Mouse (Mus musculus) midbrain, embryonic 13.5 days (tissue): ENCODE measurements around the gene Ncs1. TPM values are rescaled to one million over a fixed set of nuclear protein-coding genes. Genes with fewer than 3 reads are reported as not detected.

Experiments used
- ATAC-seq: fragments of 200-750 bp; cut with Nextera tagmentation; 2 replicates; pipeline ENCODE4 v1.8.0; 2017; ENCODE audit warnings: mild to moderate bottlenecking, moderate TSS enrichment, moderate library complexity
- H3K27ac ChIP-seq: fragments of 300-500 bp; sonication (generic); 2 replicates; pipeline ENCODE4 v1.5.1; 2015; ENCODE audit warnings: inconsistent platforms, mild to moderate bottlenecking, moderate library complexity
- H3K27me3 ChIP-seq: fragments of 300-500 bp; sonication (generic); 2 replicates; pipeline ENCODE4 v1.6.1; 2015; ENCODE audit warnings: mild to moderate bottlenecking, inconsistent platforms
- H3K36me3 ChIP-seq: fragments of 300-500 bp; sonication (generic); 2 replicates; pipeline ENCODE4 v1.6.1; 2015; ENCODE audit warnings: mild to moderate bottlenecking, inconsistent platforms
- H3K4me1 ChIP-seq: fragments of 300-500 bp; sonication (generic); replicated peaks from 2 replicates; pipeline ENCODE4 v1.6.1; 2015; ENCODE audit warnings: inconsistent platforms
- H3K4me2 ChIP-seq: fragments of 300-500 bp; sonication (generic); replicated peaks from 2 replicates; pipeline ENCODE4 v1.6.1; 2015; ENCODE audit warnings: moderate library complexity, mild to moderate bottlenecking, inconsistent platforms
- H3K4me3 ChIP-seq: fragments of 300-500 bp; sonication (generic); replicated peaks from 2 replicates; pipeline ENCODE4 v1.5.1; 2015; ENCODE audit warnings: mild to moderate bottlenecking, inconsistent platforms
- H3K9ac ChIP-seq: fragments of 300-500 bp; sonication (generic); replicated peaks from 2 replicates; pipeline ENCODE4 v1.6.1; 2015; ENCODE audit warnings: mild to moderate bottlenecking, inconsistent platforms
- H3K9me3 ChIP-seq: fragments of 300-500 bp; sonication (generic); 2 replicates; pipeline ENCODE4 v1.6.1; 2016; ENCODE audit warnings: mild to moderate bottlenecking, inconsistent platforms
- WGBS: fragments of 180-500 bp; shearing (Covaris S2); methylation state at CpG from one replicate; pipeline ENCODE4 v1.1.7; 2015; 5-methylcytosine and 5-hydroxymethylcytosine counted together
- polyA plus RNA-seq: library from polyadenylated mRNA; unstranded; fragments of >200 nt; fragmentation: Nextera tagmentation; extraction: Ambion mirVana; gene quantifications from 2 replicates; pipeline ENCODE4 v1.2.1, GENCODE M21; 2015

Ncs1 gene
- polyA plus RNA-seq, 1 experiment from 2014 or later, result 116 TPM

- Histone ChIP-seq H3K27ac (peak overlapping the region; percentile 87), H3K36me3 (peaks cover 17% of the 10 kb centered on the region), H3K4me2 (peak overlapping the region; percentile 88), H3K27me3 (peaks cover 32% of the 10 kb centered on the region), H3K4me3 (peak overlapping the region; percentile 96), H3K9me3 (no peaks in the 10 kb centered on the region), H3K4me1 (peaks cover 64% of the 10 kb centered on the region), H3K9ac (peak overlapping the region; percentile 98)
- 2% methylated on average over 41 of the region's 41 CpGs for WGBS
- peak; percentile 62 for ATAC-seq
These were observed 788 bp downstream of the Ncs1 start for GRCm38 (mm10) chr2:31246251-31246971.

- H3K4me2 ChIP-seq, result no peak overlapping the region
- peaks cover 66% of the 10 kb centered on the region for H3K4me1 ChIP-seq
- H3K4me3 ChIP-seq, result no peak overlapping the region
- peaks cover 17% of the 10 kb centered on the region for H3K36me3 ChIP-seq
- H3K27me3 ChIP-seq, result peaks cover 11% of the 10 kb centered on the region
- H3K27ac ChIP-seq, result no peak overlapping the region
- no peak for ATAC-seq
- WGBS, result 91% methylated on average over 6 of the region's 6 CpGs
- no peaks in the 10 kb centered on the region for H3K9me3 ChIP-seq
- H3K9ac ChIP-seq, result no peak overlapping the region
These were observed 3.2 kb downstream of the Ncs1 start for GRCm38 (mm10) chr2:31248856-31249255.

- H3K4me2 ChIP-seq, result no peak overlapping the region
- peaks cover 17% of the 10 kb centered on the region for H3K36me3 ChIP-seq
- H3K9me3 ChIP-seq, result no peaks in the 10 kb centered on the region
- no peak for ATAC-seq
- no peak overlapping the region for H3K9ac ChIP-seq
- peaks cover 78% of the 10 kb centered on the region for H3K4me1 ChIP-seq
- WGBS, result 93% methylated on average over 4 of the region's 4 CpGs
- no peak overlapping the region for H3K27ac ChIP-seq
- H3K27me3 ChIP-seq, result no peaks in the 10 kb centered on the region
- no peak overlapping the region for H3K4me3 ChIP-seq
These were observed 6.5 kb downstream of the Ncs1 start for GRCm38 (mm10) chr2:31252167-31252566.

DNA sequence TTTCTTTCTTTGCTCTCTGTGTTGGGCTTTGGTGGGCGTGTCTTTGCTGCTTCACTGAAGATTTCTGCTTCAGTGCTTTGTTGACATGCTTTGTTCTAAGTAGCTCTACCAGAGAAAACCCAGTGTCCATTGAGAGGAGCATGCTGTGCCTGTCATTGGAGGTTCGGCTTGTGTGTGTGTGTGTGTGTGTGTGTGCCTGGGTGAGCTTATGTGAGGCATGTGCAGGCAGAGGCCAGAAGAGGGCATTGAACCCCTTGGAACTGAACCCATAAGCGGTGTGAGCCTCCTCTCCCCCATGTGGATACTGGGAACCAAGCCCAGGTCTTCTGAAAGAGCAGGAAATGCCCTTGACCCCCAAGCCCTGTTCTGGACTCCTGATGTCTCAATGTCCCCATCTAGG is 7.8 kb downstream of the Ncs1 start:
- Histone ChIP-seq H3K9ac (no peak overlapping the region), H3K27ac (no peak overlapping the region), H3K4me1 (peaks cover 78% of the 10 kb centered on the region), H3K4me2 (no peak overlapping the region), H3K36me3 (peaks cover 12% of the 10 kb centered on the region), H3K9me3 (no peaks in the 10 kb centered on the region), H3K4me3 (no peak overlapping the region), H3K27me3 (no peaks in the 10 kb centered on the region)
- 34% methylated on average over 3 of the region's 3 CpGs for WGBS
- no peak for ATAC-seq

DNA sequence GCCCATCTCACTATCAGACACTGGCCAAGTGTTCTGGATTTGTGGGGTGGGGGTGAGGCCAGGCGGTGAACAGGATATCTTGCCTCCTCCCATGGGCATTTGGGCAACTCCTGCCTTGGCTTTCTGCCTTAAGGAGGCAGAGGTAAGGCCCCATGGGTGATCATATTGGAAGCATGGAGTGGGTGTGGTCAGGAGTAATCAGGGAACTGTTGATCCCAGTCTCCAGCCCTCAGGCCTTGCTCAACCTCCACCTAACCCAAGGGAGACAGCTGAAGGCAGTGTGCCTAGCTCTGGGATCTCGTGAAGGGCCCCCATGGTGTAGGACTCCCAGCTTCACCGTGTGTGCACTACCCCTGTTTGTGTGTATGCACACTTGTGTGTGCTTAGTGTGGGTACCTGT is 9.2 kb downstream of the Ncs1 start:
- no peak for ATAC-seq
- Histone ChIP-seq H3K4me2 (no peak overlapping the region), H3K27me3 (no peaks in the 10 kb centered on the region), H3K4me3 (no peak overlapping the region), H3K27ac (no peak overlapping the region), H3K36me3 (no peaks in the 10 kb centered on the region), H3K9ac (no peak overlapping the region), H3K4me1 (peaks cover 80% of the 10 kb centered on the region), H3K9me3 (no peaks in the 10 kb centered on the region)
- WGBS, result 89% methylated on average over 3 of the region's 3 CpGs

GRCm38 (mm10) chr2:31255952-31256938 is 10.6 kb downstream of the Ncs1 start:
- 22% methylated on average over 21 of the region's 21 CpGs for WGBS
- H3K36me3 ChIP-seq, result no peaks in the 10 kb centered on the region
- peak overlapping the region; percentile 19 for H3K4me2 ChIP-seq
- H3K9me3 ChIP-seq, result no peaks in the 10 kb centered on the region
- peak overlapping the region; percentile 57 for H3K27ac ChIP-seq
- no peaks in the 10 kb centered on the region for H3K27me3 ChIP-seq
- H3K4me3 ChIP-seq, result no peak overlapping the region
- H3K4me1 ChIP-seq, result peaks cover 74% of the 10 kb centered on the region
- H3K9ac ChIP-seq, result peak overlapping the region; percentile 4; the same call in 1 of the 2 replicates
- no peak for ATAC-seq

GRCm38 (mm10) chr2:31257096-31257495 is 11.5 kb downstream of the Ncs1 start:
- WGBS, result 70% methylated on average over 6 of the region's 6 CpGs
- 0 out of 2 replicates have a peak overlapping the region, but pooled peaks have one; percentile 19 for H3K4me2 ChIP-seq
- H3K4me1 ChIP-seq, result peaks cover 74% of the 10 kb centered on the region
- H3K27ac ChIP-seq, result no peak overlapping the region
- peak overlapping the region; percentile 4; the same call in 1 of the 2 replicates for H3K9ac ChIP-seq
- no peak for ATAC-seq
- no peaks in the 10 kb centered on the region for H3K9me3 ChIP-seq
- H3K4me3 ChIP-seq, result no peak overlapping the region
- H3K36me3 ChIP-seq, result peaks cover 5% of the 10 kb centered on the region; the same call in 1 of the 2 replicates
- H3K27me3 ChIP-seq, result no peaks in the 10 kb centered on the region

GRCm38 (mm10) chr2:31258609-31259366 is 13.2 kb downstream of the Ncs1 start:
- H3K4me1 ChIP-seq, result peaks cover 85% of the 10 kb centered on the region
- H3K27ac ChIP-seq, result peak overlapping the region; percentile 17; the same call in 1 of the 2 replicates
- WGBS, result 13% methylated on average over 22 of the region's 22 CpGs
- peak overlapping the region; percentile 38 for H3K4me3 ChIP-seq
- peak overlapping the region; percentile 50 for H3K9ac ChIP-seq
- no peaks in the 10 kb centered on the region for H3K27me3 ChIP-seq
- H3K4me2 ChIP-seq, result peak overlapping the region; percentile 64
- no peaks in the 10 kb centered on the region for H3K9me3 ChIP-seq
- ATAC-seq, result peak; percentile 53
- peaks cover 10% of the 10 kb centered on the region; the same call in 1 of the 2 replicates for H3K36me3 ChIP-seq

- Histone ChIP-seq H3K27me3 (no peaks in the 10 kb centered on the region), H3K9me3 (no peaks in the 10 kb centered on the region), H3K4me2 (peak overlapping the region; percentile 64), H3K4me3 (peak overlapping the region; percentile 38), H3K36me3 (peaks cover 10% of the 10 kb centered on the region; the same call in 1 of the 2 replicates), H3K4me1 (peaks cover 85% of the 10 kb centered on the region), H3K27ac (no peak overlapping the region), H3K9ac (0 out of 2 replicates have a peak overlapping the region, but pooled peaks have one; percentile 50)
- peak; percentile 4; the same call in 1 of the 2 replicates for ATAC-seq
- WGBS, result 19% methylated on average over 9 of the region's 9 CpGs
These were observed 13.8 kb downstream of the Ncs1 start for GRCm38 (mm10) chr2:31259367-31259920.

DNA sequence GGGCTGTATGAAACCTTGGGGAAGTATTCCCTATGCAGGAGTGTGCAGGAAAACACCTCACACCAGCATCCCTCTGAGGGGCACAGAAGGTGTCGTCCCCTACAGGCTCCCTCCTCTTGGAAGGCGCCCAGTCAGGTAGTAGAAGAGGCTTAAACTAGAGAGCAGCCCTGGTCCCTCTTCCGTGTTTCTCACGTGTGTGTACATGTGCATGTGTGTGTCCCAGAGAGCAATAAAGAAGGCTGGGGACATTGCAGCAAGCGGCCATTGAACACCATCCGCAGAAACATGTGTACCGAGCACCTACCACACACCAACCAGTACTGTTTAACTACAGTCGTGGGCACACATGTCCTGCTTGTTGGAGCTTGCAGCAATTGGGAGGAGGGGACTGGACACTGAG is 14.9 kb downstream of the Ncs1 start:
- WGBS, result 90% methylated on average over 8 of the region's 8 CpGs
- no peak for ATAC-seq
- no peaks in the 10 kb centered on the region for H3K9me3 ChIP-seq

GRCm38 (mm10) chr2:31263039-31263461 is 17.4 kb downstream of the Ncs1 start:
- Histone ChIP-seq H3K4me1 (peaks cover 80% of the 10 kb centered on the region), H3K36me3 (peaks cover 10% of the 10 kb centered on the region; the same call in 1 of the 2 replicates), H3K9me3 (no peaks in the 10 kb centered on the region), H3K27me3 (no peaks in the 10 kb centered on the region), H3K4me2 (no peak overlapping the region), H3K4me3 (no peak overlapping the region), H3K27ac (peak overlapping the region; percentile 70), H3K9ac (peak overlapping the region; percentile 41; the same call in 1 of the 2 replicates)
- ATAC-seq, result no peak
- WGBS, result 81% methylated on average over 8 of the region's 8 CpGs

More for the DNA sequence above, 14.9 kb downstream of the Ncs1 start:
- Histone ChIP-seq H3K4me1 (peaks cover 85% of the 10 kb centered on the region), H3K27ac (no peak overlapping the region), H3K4me3 (no peak overlapping the region), H3K9ac (no peak overlapping the region), H3K36me3 (peaks cover 10% of the 10 kb centered on the region; the same call in 1 of the 2 replicates), H3K4me2 (no peak overlapping the region), H3K27me3 (no peaks in the 10 kb centered on the region)
